Mouse (Mus musculus) left cerebral cortex, postnatal 10 days (tissue): ENCODE data around the gene Fam160a1. TPM values are rescaled to one million over a fixed set of nuclear protein-coding genes. Genes with fewer than 3 reads are reported as not detected.

Experiments
- DNase-seq, 2 experiments: peaks; one replicate each; pipeline ENCODE4 v3.0.0; 2021 to 2022; ENCODE audit warnings: low spot score in 2 of 2, mixed read lengths in 1 of 2; ENCODE audit errors: extremely low spot score in 1 of 2
- intact Hi-C: fragments of 180-260 bp; cut with DNase I; formaldehyde crosslinking; loops from one replicate; pipeline ENCODE4 v1.15.1; 2025
- total RNA-seq, 2 experiments: library from RNA; stranded (reverse); gene quantifications; 2 replicates each; pipeline ENCODE4 v1.2.3; 2021

The Fam160a1 gene
- 1 to 10 TPM; 4.2 to 4.4 TPM for total RNA-seq

DNA sequence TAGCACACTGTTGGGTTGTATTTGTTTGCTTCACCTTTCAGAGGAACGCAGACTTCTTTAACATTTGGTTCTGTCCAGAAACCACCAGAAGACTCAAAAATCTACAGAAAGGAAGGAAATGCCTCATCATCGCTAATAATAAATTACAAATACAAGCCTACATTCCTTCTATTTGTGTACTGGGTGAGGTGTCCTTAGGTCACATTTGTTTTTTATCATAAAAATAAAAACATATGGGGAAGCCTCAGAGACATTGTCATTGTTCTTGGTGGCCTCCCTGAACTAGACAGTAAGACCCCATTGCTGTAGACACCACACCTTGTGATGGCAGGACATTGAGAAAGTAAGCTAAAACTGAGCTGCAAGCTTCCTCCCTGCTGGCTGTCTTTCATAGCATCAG is at the start of gene Fam160a1:
Gene Fam160a1, minus strand, starts transcription at position 101 of the 400 bp plus-strand sequence.
- intact Hi-C loops: no loop called here
- no peak for DNase-seq

DNA sequence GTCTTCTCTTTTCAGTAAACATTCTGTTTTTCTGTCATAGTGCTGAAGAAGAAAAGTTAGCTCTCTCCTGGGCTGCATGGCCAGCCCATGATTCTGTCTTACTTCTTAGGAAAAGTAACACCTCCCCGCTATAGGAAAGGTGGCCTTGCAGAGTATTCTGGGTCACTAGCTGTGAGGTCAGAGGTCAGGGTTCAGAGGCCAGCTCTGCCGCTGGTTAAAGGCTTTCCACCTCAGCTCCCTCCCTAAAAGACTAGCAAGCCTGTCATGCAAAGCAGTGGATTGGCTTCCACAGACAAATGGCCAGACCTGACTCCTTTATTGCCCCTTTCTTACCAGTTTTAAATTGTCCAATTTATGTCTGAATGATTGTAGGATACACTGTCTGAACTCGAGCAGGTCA is 46.9 kb upstream of the Fam160a1 start:
- intact Hi-C loops: no loop called here
- DNase-seq: no peak

DNA sequence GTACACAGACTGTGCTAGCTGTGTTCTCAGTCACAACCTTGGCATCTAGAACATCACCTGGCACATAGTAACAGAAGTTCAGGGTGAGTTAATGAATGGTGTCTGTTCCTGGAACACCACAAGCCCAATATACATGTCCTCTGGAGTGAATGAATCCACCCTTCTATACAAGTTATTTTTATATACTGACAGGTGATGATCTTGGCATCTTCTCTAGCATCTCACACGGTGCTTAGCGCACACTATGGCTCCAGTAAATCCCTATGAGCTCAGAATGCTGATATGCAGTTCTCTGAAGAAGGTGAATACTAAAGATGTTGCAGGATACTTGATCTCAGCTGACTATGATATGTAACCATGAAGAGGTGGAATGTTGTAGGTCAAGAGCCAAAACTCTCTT is 45.8 kb upstream of the Fam160a1 start:
- no peak for DNase-seq
- intact Hi-C loops: no loop called here

DNA sequence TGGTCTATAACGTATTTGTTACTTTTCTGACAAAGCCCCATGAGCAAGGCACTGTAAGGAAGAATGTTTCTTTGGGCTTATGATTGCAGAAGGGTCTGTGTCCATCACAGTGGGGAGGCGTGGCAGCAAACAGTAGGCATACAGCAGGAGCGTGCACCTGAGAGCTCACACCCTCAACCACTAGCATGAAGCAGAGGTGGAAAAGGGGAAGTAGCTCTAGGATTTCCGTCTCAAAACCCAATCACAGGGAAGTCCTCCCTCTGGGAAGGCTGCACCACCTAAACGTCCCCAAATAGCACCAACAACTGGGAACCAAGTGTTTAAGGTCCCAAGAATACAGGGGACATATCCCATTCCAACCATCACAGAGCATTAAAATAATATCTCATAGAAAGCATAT is 43.9 kb upstream of the Fam160a1 start:
- DNase-seq: no peak
- intact Hi-C loops: no loop called here

DNA sequence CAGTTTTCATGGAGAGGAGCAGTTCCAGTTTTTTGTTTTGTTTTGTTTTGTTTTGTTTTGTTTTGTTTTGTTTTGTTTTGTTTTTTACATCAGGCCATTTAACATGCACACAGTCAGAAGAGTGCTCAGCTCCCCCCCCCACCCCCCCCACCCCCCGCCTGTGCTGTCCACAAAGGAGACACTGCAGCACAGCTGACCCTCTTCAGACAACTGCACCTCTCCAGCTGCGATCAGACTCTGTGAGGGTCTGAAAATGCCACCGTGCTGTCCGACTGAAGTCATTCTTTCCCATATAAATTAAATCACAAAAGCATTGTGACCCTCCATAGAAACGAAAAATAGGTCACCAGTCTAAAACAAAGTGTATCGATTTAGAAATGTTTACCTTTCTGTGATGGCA is 42.2 kb upstream of the Fam160a1 start:
- DNase-seq: no peak
- intact Hi-C loops: no loop called here

DNA sequence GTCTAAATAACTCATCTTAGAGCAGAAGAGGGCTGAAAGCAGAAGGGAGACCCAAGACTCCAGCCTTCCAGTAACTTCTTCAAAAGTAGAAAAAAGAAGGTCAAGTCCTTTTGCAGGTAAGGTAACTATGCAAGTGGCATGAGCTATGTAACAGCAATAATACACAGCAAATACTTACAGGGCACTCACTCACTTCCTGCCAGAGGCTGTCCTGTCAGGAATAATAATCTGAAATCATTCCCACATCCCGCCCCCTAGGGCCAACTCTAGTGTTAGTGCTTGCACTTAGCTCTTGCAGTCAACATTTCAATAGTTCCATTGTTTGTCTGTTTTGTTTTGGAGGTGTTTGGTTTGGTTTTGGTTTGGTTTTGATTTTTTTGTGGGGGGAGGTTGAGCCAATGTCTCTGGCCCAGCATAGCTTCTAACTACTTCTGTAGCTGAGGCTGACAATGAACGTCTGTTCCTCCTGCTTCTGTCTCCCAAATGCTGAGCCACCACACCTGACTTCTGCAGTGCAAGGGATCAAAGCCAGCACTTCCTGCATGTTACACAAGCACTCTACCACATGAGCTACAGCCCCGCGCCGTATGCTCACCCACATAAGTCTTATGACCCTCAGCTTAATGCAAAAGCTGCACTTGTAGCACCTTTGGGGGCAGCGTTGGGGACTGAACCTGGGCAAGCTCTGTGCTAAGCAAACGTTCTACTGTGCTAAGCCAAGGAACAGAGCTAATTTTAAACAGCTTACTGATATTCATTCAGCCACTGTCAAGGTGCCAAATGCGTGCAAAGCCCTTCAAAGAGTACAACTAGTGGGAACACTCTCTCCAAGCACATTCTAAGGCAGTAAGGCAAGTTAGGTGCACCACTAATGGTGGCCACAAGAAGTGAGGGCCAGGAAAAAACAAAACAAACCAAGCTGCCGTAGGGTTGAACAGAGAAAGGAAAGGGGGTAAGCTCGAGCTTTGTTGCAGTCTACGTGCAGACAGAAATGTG is 41.3 kb upstream of the Fam160a1 start:
- no peak for DNase-seq
- intact Hi-C loops: no loop called here

DNA sequence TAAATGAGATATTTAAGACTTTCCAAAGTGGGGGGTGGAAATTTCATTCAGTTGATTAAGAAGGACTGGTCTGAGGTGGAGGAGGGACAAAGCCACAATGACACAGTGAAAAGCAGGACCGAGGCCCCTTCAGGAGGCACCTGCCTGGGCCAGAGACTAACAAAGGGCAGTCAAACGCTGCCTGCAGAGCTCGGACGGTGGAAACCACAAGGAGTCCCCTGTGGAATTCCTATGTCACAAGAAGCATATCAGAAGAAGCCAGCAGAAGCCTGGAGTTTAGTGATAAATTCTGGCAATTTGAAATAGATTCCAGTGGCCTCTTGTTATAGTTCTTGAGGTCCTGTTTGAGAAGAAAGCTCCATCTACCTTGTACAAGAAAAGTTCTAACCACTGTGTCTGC is 40.0 kb upstream of the Fam160a1 start:
- intact Hi-C loops: no loop called here

DNA sequence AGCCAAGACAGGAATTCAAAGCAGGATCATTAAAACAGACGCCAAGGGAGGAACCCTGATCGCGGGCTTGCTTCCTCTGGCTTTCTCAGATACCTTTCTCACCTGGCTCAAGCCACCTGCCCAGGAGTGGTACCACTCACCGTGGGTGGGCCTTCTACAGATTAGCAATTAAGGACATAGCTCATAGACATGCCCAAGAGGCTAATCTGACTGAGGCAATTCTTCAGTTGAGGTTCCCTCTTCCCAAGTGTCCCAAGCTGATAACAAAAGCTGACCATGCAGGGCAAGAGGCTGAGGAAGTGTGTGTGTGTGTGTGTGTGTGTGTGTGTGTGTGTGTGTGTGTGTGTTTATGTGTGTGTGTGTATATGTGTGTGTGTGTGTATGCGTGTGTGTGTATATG is 38.9 kb upstream of the Fam160a1 start:
- DNase-seq: no peak
- intact Hi-C loops: no loop called here

More for the DNA sequence above, 40.0 kb upstream of the Fam160a1 start:
- DNase-seq: no peak

DNA sequence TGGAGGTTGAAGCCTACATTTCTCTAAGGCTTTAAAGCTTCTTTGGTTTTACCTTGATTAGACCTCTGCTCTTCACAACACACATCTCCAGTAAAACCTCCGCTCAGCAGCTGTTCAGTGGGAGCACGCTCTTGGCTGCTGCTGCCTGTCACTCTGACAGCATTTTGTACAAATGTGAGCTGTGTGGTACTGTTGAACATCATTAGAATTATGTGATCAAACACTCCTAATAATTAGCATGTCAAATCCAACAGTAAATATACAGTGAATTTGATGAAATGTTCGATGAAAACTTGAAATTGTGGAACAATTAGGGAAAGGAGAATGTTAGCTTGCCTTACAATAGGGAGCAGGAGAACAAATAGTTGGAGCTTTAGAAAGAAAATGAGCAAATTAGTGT is 38.0 kb upstream of the Fam160a1 start:
- intact Hi-C loops: no loop called here
- no peak for DNase-seq

DNA sequence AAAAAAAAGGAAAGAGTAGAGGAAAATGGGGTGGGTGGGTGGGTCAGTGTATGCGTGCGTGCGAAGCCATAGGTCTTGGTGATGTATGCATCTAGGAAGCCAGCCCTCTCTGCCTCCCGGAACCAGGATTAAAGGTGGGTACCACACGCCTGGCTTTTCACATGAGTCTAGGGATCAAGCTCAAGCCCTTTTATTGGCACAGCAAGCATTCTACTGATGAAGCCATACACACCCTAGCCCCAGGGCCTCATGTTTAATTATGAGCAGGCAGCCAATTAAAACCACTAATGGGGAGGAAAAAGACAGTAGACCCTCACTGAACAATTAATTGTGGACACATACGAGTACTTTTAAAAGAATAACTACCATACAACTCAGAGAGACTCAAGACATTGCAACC is 37.1 kb upstream of the Fam160a1 start:
- intact Hi-C loops: no loop called here

DNA sequence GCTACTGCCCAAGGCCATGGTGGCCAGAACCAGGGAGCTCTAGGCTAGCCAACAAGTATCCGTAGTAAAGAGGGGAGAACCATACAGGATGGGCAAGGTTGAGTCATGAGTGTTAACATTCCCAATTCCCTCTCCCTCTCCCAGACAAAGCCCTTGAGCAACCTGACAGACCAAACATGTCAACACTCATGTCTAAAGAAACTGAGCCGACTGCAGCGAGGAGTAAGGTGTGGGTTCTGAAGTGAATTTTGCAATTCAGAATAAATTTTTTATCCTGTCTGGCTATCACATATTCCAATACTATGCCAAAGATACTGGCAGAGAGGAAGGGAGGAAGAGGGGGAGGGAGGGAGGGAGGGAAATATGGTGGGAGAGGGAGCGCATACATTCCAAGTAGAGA is 36.6 kb upstream of the Fam160a1 start:
- intact Hi-C loops: no loop called here
- DNase-seq: no peak

More for the DNA sequence above, 37.1 kb upstream of the Fam160a1 start:
- DNase-seq: no peak

DNA sequence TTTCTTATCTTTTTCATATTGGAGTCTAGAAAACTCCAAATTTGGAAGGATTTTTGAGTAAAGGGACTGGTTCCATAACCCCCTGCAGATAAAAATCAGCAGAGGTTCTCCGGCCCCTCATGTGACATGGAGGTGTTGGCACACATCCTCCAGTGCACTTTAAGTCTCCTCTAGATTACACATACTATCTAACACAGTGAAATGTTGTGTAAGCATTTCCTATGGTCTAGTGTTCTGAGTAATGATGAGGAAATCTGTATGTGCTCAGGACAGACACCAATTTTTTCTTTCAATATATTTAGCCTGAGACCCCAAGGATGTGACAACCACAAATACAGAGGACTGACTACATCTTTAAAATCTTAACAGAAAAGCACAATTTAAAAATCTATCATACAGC is 33.0 kb upstream of the Fam160a1 start:
- intact Hi-C loops: no loop called here
- no peak for DNase-seq

DNA sequence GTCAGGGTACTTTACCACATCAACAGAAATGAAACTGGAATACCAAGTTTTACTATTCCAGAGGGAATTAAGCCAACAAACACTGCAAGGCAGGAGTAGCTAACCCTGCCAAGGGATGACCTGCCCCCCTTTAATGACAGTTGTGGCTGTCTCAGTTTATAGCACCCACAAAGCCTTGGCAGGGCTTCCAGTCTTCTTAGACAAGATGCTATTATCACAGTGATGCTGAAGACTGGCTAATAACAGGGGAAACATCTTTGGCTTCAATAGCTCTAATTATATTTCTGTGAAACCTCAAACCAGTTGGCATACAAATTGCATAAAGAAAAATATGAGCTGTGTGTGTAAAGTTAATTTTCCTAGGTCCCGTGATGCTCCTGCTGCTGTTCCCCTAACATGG is 29.2 kb upstream of the Fam160a1 start:
- no peak for DNase-seq
- intact Hi-C loops: no loop called here

DNA sequence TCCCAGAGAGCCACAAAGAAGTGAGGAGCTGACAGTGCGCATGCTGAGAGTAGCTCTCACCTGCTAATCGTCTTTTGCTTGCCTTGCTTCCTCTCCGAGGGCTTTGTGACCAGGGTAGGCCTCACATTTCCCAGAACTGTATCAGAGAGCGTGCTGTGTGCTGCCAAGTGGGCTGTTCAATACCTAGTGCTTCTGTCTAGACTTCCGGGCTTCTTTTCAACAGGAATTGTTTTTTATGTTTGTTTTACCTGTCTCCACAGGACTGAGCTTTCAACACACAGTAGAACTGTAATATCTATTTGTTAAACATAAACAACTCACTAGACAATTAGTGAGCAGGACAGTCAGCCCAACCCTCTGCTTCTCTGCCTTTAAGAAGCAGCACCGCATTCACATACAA is 28.2 kb upstream of the Fam160a1 start:
- intact Hi-C loops: no loop called here
- DNase-seq: no peak

DNA sequence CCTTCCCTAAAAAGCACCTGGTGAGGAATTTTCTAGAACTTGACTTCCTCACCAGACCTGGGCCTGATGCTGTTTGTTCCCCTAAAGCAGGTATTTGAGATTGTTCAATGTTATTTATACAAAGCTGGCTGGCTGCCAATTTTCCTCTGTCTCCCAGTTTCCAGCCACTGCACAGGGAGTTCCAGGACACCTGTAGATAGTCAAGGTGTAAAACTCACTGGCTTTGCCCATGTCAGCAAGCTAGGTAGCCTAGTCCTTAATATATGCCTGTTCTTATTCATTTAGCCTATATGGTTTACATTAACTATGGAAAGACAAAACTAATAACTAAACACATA is 25.8 kb upstream of the Fam160a1 start:
- no peak for DNase-seq
- intact Hi-C loops: no loop called here

DNA sequence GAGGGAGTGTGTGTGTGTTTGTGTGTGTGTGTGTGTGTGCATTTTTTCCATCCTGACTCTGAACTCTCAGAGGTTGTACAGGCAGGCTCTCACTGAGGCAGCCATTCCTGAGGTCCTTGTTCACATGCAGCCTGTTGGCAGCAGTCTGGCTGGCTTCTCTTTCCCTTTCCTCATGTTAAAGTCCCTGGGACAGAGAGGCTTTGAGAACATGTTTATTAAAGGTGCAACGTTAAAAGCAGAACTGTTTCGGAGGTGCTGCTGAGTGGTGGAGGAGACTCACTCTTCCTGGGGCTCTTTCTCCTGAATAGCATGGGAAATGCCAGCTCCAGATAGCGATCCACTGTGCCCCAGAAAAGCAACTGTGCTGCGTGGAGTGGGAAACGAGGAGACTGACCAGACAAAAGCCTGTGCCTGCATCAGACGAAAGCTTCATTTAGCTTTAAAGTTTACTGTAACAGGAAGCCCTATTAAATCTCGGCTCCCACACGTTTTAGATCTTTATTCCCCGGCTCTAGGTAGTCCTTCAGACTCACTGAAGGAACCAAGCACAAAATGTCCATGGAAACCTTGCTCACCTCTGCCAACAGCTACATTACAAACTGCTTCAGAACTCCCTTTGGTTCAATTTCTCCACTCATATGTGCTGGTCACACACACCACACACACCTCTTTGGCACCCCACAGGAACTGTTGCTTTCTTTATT is 25.2 kb upstream of the Fam160a1 start:
- intact Hi-C loops: no loop called here
- no peak for DNase-seq

DNA sequence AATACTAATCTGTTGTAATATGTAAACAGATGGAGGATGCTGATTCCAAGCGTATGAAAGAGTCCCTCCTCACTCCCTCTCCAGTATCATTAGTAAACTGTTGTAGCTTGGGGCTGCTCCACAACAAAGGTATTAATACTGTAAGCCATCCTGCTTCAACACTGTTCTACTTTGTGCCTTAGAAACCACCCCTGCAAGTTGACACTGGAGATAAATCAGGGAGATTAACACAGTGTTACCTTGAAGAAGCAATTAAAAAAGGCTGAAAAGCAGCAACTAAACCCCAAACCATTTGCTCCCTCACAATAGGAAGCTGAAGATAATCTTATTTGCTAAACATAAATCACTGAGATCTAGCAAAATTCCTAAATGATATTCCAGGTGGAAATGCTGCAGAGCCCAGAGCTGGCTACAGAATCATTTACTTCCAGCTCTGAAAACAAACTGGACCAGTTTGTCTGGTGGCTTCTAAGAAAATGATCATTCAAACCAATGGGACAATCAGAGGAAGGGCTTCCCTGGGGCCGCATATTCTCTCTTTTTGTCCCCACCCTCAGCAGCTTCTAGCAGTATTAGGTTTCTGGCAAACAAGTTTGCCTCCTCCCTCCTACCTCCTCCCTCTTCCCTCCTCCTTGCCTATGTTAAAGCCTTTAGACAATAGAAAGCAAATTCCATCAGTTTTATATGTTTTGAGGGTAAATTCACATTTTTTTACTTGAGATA is 24.5 kb upstream of the Fam160a1 start:
- intact Hi-C loops: no loop called here
- no peak for DNase-seq

DNA sequence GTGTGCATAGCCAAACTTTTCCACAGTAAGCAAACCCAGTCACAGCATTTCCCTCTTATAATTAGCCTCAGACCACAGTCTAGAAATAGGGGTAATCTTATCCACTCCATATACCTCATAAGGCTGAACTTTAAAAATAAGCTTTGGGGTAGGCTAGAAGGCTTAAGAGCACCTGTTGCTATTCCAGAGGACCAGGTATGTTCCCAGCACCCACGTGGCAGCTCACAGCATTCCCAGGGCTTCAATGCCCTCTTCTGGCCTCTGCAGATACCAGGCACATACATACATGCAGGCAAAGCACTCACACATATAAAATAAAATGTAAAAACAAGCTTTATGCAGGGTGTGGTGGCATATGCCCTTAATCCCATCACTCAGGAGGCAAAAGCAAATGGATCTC is 16.5 kb upstream of the Fam160a1 start:
- DNase-seq: no peak
- intact Hi-C loops: no loop called here

DNA sequence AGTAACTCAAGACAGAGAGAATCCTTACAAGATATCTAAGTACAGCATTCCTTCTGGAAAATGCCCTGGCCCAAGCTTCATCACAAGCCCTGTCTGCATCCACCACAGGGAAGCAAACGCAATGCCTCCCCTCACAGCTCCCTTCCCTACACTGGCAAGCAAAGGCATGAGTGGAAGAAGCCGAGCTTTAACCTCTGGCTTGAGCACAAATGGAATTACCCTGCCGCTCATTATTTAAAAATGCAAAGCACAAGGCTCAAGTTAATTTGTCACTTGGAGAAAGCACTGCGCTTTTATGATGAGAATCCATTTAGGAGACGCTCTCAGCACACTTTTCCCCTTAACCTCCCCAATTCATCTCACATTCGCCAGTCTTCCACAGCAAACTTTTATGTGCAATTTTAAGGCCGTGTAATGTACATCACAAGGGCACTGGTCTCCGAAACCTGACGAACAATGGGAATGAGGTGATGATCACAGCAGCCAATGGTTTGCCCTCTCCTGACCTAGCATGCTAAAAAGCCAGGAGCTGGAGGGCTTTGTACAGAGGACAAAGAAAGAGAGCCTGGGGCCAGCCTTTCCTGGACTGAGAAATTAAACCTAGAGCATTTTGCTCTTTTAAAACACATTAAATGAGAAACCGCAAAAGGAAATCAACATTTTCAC is 15.5 kb upstream of the Fam160a1 start:
- no peak for DNase-seq
- intact Hi-C loops: no loop called here
